Mouse (Mus musculus): ENCODE measurements around the gene Nmb. TPM values are rescaled to one million over a fixed set of nuclear protein-coding genes. Genes with fewer than 3 reads are reported as not detected.

The Nmb gene
- polyA plus RNA-seq, 1 experiment from 2014 or later = 7.6 TPM

GRCm38 (mm10) chr7:80855316-80855715 lies 49.6 kb downstream of the Nmb start:
- Histone ChIP-seq H3K4me2 (ENCODE audit: low read length) (no peak overlapping the region), H3K36me3 (ENCODE audit: control insufficient read depth, insufficient read depth, low read length) (no peaks in the 10 kb centered on the region), H3K4me1 (ENCODE audit: control insufficient read depth, insufficient read depth, low read depth, low read length) (peaks cover 3% of the 10 kb centered on the region), H3K27ac (ENCODE audit: low read depth, low read length) (no peak overlapping the region; the same call in 1 of the 2 replicates), H3K9ac (ENCODE audit: low read depth, low read length) (no peak overlapping the region), H3K27me3 (replicated peaks; ENCODE audit: control insufficient read depth, insufficient read depth, low read length) (no peaks in the 10 kb centered on the region), H3K9me3 (ENCODE audit: control insufficient read depth, low read length) (no peaks in the 10 kb centered on the region), H3K4me3 (ENCODE audit: low read length) (no peak overlapping the region)
- ATAC-seq = peak; percentile 72

GRCm38 (mm10) chr7:80853218-80853617 lies 51.7 kb downstream of the Nmb start:
- ATAC-seq = no peak
- H3K4me2 ChIP-seq (ENCODE audit: low read length) = no peak overlapping the region
- H3K9ac ChIP-seq (ENCODE audit: low read depth, low read length) = no peak overlapping the region
- H3K27me3 ChIP-seq (replicated peaks; ENCODE audit: control insufficient read depth, insufficient read depth, low read length) = no peaks in the 10 kb centered on the region
- no peaks in the 10 kb centered on the region for H3K9me3 ChIP-seq (ENCODE audit: control insufficient read depth, low read length)
- WGBS = 95% methylated on average over 3 of the region's 3 CpGs
- no peak overlapping the region for H3K27ac ChIP-seq (ENCODE audit: low read depth, low read length)
- no peaks in the 10 kb centered on the region for H3K36me3 ChIP-seq (ENCODE audit: control insufficient read depth, insufficient read depth, low read length)
- no peaks in the 10 kb centered on the region for H3K4me1 ChIP-seq (ENCODE audit: control insufficient read depth, insufficient read depth, low read depth, low read length)
- H3K4me3 ChIP-seq (ENCODE audit: low read length) = no peak overlapping the region

Other genes with a start within 250 kb of the Nmb start
- gene Crtc3, start 216.2 kb downstream of the Nmb start, polyA plus RNA-seq (2015; fragmentation: Nextera tagmentation; extraction: Ambion mirVana) = 14.2 and 16.1 TPM in 2 replicates
- 19.2 and 20.7 TPM in 2 replicates for gene Iqgap1, start 79.1 kb downstream of the Nmb start, polyA plus RNA-seq (2015; fragmentation: Nextera tagmentation; extraction: Ambion mirVana)
- gene Zscan2, start 44.2 kb downstream of the Nmb start, polyA plus RNA-seq (2015; fragmentation: Nextera tagmentation; extraction: Ambion mirVana) = 3.3 and 3.4 TPM in 2 replicates
- gene Wdr73, start 3.8 kb downstream of the Nmb start, polyA plus RNA-seq (2015; fragmentation: Nextera tagmentation; extraction: Ambion mirVana) = 33.8 and 35.8 TPM in 2 replicates
- gene Sec11a, start 42.7 kb upstream of the Nmb start, polyA plus RNA-seq (2015; fragmentation: Nextera tagmentation; extraction: Ambion mirVana) = 153 and 164 TPM in 2 replicates
- gene Zfp592, start 88.6 kb upstream of the Nmb start, polyA plus RNA-seq (2015; fragmentation: Nextera tagmentation; extraction: Ambion mirVana) = 9.0 and 12.2 TPM in 2 replicates
- gene Alpk3, start 152.5 kb upstream of the Nmb start, polyA plus RNA-seq (2015; fragmentation: Nextera tagmentation; extraction: Ambion mirVana) = 0.10 and 0.27 TPM in 2 replicates
- 0.05 TPM in 1 of 2 replicates, not detected in the other for gene Slc28a1, start 209.7 kb upstream of the Nmb start, polyA plus RNA-seq (2015; fragmentation: Nextera tagmentation; extraction: Ambion mirVana)